Mouse (Mus musculus) adrenal gland, postnatal 25 days (tissue): Measurements from ENCODE around the gene Polr3g. TPM values are rescaled to one million over a fixed set of nuclear protein-coding genes. Genes with fewer than 3 reads are reported as not detected.
"Not testable (repeated sequence)": the region's sequence is repeated elsewhere in the genome, so short reads cannot be mapped to it uniquely, and the experiment has no call there.

Source experiments
- DNase-seq: peaks from one replicate; pipeline ENCODE4 v3.0.0; 2021; ENCODE audit warnings: mixed read lengths
- long read RNA-seq: library from polyadenylated mRNA; stranded (forward); transcript quantifications from one replicate; pipeline ENCODE4 v2.0.0, GENCODE M21; 2021
- total RNA-seq: library from RNA; stranded (reverse); gene quantifications from 2 replicates; pipeline ENCODE4 v1.2.3, GENCODE M21; 2021

Polr3g gene
- 7.5 and 9.2 TPM in 2 replicates for total RNA-seq
- long read RNA-seq, transcript Polr3g-201 (8 exons, 3,054 nt) = major isoform, 7 of 8 reads
- long read RNA-seq, partial matches to known transcripts = 1 of 8 reads
- long read RNA-seq, other reads (novel, unspliced or antisense) = 0 of 8 reads

DNA sequence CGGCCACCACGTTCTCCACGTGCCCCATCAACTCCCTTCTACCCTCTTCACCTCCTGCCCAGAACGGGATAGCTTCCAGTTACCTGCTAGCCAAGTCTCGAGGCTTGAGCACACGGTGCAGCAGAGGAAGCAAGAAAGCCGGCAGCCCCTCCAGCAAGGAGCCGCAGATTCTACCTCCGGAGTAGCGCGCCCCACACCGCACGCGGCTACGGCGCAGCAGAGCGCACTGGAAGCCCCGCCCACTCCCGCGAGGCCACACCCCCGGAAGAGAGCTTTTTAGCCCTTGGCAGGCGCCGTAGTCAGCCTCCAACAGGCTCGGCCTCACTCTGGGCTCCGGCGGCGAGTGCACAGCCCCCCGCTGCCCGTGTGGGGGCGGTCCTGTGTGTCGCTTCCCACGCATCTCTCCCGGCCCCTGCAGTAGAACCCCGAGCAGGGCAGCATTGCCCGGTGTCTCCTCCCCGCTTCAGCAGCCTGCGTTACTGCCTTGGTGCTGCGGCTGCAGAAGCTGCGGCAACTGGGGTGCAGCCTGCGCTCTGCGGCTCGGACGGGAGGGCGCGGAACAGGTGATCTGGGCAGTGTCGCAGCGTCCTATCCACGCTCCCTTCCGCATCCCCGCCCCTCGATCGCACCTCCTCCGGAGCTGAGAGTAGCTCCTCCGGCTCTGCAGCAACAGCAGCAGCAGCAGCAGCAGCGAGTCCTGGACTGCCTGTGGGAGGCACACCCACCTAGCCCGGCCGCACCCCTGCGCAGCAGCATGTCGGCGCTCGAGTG, at the start of gene Polr3g, which contains the start of gene Mblac2:
Polr3g (minus strand) TSS at position 239 of the 771 bp plus-strand sequence.
Mblac2 (plus strand) TSS at position 567 of the 771 bp plus-strand sequence.
- DNase-seq = peak; percentile 96

DNA sequence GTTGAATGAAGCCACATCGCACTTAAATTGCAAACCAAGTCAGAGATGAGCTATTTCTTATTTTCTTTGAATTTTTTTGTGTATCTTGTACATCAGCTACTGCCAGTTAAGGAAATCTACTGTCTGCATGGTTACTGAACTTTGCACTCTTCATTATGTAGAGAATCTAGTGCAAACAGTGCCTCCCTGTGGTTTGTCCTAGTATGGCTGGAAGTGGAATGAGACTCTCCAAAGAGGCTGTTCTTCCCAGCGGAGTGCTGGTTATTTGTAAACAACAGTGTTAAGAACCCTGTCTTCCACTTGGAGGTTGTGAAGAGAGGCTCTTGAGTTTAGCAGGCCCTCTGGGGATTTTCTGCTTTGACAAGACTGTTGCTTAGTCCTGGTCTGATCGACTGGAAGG, 49.6 kb upstream of the Polr3g start:
- peak; percentile 46 for DNase-seq

DNA sequence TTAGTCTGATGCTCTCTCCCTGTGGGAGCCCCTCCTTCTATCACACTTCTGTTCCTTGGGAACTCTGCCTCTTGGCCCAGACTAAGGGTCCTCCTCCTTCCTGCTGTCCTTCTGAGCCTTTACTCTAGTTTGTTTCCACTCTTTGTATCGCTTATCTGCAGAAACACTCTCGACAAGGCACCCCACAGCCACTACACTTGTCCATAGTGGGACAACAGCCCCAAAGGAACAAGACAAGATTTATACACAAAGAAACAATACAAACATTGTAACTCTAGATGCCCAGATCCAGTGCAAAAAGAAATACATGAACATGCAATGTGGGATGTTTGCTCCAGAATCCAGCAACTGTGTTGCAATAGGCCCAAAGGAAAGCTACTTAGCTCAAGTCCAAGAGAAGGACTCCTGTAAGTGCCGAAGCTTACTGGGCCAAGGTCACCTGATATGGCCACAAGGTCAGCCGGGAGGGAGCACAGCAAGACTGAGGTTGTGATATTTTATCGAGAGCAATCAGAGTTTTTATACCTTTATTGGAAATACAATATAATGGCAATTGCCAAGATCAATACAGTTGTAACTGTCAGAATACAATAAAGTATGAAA, 46.3 kb upstream of the Polr3g start:
- peak; percentile 23 for DNase-seq

DNA sequence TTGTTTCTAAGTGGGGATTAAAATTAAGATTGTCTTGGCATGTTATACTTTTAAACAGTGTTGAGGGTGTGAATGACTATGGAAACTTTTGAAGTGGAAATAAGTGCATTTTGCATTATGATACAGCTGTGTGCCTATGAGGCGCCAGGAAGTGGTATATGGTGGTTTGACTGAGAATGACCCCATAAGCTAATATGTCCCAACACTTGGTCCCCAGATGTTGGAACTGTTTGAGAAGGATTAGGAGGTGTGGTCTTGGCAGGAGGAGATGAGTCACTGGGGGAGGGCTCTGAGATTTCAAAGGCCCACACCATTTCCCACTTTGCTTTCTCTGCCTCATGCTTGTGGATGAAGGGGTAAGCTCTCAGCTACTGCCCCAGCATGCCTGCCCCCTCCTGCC, 44.5 kb upstream of the Polr3g start:
- DNase-seq = no peak

DNA sequence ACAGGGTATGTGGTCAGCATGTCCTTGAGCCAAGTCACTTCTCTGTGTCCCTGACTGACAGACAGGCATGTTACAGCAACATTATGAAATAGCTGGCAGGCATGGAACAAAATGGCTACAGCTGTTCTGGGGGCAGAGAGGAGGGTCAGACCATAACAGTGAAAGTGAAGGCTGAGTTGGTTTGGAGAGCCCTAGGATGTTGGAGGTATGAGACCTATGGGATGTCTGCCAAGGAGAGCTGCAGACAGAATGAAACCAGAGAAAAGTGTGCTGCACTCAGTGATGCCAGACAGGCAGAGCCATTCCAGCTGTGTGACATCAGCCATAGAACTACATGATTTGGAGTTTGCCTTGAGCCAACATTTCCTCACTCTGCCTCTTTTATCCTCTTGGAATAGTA, 44.1 kb upstream of the Polr3g start:
- DNase-seq = no peak

DNA sequence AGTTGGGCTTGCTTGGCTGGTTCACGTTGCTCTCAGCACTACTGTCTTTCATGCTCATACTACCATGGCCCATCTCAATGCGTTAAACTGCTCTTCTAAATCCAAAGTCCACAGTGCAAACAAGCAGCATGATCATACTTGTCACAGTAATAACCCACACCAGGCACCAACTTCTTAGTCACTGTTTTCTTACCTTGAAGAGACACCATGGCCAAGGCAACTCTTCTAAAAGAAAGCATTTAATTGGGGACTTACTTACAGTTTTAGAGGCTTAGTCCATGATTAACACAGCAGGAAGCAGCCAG, 33.2 kb upstream of the Polr3g start:
- no peak for DNase-seq

DNA sequence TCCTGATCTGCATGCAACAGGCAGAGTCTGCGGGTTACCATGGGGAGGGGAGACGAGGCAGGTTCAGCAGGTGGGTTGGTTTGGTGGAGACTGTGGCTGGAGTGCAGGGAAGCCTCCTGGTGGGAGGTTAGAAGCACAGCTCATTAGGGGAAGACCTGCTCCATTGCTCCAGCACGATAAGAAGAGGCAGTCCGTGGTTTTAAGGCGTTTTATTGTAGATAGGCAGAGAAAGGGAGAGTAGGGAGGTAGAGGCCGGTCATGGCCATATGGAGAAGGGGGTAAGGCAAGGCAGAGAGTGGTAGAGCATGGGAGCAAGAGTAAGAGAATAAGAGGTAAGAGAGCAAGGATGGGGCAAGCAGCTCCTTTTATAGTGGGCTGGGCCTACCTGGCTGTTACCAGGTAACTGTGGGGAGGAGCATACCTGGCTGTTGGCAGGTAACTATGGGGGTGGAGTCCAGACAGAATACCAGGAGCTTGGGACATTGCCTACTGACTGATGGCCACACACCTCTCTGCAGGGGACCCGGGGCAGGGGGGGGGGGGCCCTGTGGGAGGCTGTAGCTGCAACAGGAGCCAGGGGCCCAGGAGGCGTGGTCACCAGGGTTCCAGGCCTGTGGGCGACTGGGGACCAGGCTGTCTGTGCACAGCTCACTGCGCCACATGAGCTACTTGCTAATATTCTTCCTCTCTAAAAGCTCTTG, 32.7 kb upstream of the Polr3g start:
- no peak for DNase-seq

DNA sequence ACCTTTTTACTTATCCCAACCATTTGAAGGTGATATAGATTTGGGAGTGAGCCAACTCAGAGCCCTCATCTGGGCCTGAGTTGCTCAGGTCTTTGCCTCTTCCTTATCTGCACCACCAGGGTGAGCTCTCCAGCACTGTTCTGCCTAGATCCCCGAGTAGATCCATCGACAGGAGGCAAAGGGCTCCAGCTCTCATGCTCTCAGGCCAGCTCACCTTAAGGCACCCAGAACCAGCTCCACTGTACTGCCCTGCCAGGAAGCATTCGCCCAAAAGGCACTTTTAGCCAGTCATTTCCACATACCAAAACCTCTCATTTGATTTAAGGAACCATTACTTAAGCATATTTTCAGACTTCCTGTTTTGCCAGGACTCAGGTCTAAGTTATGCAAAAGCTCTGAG, 30.1 kb upstream of the Polr3g start:
- no peak for DNase-seq

DNA sequence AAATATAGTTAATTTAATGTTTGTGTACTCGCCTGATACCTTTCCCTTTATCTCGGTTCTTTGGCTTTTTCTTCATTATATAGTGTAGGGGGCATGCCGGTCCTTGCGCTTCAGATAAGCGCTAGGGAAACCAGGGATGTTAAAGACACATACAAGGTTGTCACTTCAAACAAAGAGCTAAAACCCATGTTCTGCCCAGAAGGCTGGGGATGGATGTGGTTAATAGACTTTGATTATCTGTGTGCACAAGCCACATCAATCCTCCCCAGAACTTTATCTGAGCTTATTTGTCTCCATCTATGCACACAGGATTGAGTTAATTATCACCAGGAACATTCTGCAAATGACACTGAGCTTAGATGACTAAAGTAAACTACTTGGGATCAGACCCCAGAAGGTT, 25.8 kb upstream of the Polr3g start:
- no peak for DNase-seq

DNA sequence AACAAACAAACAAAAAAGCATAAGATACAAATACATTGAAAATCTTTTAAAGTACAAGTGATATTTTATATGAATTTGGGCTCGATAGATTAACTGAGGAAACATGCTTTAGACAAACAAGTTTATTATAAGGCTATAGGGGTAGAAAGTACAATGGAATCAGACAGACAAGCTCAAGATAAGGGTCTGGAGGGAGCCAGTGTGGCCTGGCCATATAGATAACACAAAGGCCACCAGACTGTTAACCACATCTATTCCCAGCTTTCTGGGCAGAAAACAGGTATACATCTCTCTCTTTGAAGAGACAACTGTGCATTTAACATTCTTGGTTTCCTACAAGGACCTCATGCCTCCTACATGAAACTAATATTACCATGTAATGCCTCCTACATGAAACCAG, 19.5 kb upstream of the Polr3g start:
- DNase-seq = no peak

DNA sequence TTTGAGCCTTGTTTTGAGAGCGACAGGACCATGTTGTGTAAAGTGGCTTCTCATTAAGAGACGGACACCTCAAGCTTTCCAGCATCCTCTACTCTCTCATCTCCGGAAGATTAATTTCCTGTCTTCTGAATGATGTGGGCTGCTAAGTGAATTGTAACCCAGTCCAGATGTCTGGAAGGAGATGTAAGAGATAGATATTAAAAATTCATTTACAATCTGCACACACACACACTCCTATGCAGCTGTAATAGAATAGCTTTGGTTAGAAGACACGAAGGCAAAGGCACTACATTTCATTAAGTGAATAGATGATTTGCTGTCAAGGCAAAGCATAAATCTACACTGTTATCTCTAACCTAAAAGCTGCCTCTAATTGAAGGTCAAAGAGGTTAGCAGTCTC, 18.3 kb upstream of the Polr3g start:
- DNase-seq = no peak

DNA sequence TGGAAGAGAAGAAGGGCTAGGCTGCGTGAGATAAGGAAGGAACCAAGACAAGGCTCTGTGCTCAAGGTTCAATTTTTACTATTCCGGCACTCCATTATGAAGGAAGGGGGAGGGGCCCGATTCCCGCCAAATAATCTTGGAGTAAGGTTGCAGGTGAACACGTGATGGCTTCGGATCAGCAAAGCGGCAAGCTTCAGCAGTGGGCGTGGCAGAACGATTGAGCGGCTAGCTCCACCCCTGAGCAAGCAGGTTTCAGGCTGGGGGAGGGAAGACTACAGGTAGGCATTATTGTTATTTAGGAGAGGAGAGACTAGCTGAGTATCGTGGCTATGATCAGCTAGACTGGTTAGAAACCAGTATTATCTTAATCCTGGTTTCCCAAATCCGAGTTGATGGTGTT, 17.3 kb upstream of the Polr3g start:
- DNase-seq = not testable (repeated sequence)

DNA sequence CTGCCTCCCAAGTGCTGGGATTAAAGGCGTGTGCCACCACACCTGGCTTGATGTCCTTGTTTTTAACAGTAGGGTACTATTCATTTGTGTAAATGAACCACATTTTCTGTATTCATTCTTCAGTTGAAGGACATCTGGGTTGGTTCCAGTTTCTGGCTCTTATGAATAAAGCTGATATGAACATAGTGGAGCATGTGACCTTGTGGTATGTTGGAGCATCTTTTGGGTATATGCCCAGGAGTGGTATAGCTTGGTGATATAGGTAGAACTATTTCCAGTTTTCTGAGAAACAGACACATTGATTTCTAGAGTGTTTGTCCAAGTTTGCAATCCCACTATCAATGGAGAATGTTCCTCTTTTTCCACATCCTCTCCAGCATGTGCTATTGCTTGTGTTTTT, 3.1 kb upstream of the Polr3g start:
- DNase-seq = no peak

DNA sequence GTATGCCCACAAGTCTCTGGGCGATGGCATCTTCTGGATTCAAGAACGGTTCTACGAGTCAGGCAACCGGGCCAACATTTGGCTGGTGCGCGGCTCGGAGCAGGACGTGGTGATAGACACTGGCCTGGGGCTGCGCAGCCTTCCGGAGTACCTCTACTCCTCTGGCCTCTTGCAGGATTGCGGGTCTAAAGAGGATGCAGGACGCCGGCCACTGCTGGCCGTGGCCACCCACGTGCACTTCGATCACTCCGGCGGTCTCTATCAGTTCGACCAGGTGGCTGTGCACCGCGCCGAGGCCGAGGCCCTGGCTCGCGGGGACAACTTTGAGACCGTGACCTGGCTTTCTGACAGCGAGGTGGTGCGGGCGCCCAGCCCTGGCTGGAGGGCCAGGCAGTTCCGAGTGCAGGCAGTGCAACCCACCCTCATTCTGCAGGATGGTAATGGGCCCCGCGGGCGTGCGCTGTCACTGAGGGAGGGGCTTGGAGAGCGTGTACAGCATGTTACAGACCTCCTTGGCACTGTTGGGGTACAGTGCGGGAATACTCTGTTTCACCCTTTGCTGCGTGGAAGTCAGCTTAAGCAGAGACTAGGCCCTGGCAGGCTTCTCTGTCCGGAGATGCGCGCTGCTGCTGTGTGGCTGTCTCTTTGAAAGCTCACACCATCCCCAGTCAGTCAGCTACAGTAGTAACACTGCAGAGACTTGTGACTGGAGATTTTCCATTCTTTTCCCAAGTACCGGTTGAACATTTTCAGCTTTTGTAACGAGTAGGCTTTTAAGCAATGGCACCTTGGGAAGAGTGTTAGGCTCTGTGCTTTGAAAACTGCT, 946 bp upstream of the Polr3g start:
- DNase-seq = peak; percentile 37

DNA sequence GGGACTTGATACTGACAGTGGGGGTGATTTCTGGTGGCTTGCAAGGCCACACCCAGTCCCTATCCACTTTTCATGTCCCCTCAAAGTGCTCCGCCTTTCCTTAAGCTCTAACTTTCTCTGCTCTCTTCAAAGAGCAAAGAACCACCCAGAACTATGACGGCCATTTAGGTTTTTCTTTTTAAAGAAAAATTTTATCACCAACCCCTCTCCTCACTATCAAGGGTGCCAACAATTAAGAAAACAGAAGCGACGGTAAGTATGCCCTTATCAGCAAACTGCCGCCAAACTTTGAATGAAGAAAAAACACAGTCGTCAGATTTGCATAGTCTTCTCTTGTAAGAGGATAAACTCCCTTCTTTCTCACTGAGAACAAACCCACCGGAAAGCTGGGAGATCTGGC, 547 bp downstream of the Polr3g start:
- DNase-seq = no peak

DNA sequence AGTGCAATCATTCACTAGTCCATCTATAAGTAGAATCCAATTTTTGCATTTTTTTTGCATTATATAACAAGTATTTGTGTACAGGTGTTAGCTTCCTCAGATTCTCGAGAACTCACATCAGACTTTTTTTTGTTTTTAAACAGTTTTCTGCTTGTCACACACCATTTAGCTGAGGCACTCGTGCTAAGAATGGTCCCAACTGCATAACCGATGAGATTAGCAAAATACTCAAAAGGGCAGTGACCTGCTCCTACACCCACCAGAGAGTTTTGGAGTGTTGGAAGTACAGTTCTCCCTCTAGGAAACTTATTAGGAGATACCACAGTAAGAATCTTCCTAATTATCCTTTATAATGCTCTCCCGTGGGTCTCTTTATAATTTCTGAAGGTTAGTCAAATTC, 1.0 kb downstream of the Polr3g start:
- DNase-seq = no peak

DNA sequence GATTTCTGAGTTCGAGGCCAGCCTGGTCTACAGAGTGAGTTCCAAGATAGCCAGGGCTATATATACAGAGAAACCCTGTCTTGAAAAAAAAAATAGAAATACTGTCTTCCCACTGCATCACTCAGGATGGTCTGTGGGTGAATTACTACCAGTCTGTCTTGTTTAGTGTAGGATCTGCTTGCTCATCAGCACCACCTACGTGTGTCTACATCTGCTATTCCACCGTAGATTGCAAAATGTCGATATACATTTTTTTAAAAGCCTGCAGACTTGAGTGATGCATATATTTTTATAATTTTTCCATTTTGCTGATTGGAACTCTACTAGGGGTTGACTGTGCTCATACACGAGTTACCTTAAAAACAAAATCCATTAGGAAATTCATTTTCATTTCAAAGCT, 4.5 kb downstream of the Polr3g start:
- DNase-seq = no peak

DNA sequence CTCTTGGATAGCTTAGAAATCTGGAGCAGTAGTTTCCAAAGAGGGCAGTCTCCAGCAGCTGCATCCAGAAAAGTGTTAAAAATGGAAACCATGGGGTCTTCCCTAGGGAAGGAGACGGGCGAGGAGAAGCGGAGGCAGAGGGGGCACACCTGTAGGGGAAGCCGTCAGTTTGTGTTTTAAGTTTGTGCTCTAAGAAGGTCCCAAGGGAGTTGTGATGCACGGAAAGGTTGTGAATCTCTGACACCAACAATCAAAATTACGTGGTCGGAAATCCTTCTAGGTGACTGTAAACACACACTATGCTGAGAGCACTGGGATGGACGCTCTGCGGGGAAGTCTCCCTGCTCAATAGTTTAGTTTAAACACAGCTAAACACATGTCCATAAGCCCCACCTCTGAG, 7.2 kb downstream of the Polr3g start:
- no peak for DNase-seq

DNA sequence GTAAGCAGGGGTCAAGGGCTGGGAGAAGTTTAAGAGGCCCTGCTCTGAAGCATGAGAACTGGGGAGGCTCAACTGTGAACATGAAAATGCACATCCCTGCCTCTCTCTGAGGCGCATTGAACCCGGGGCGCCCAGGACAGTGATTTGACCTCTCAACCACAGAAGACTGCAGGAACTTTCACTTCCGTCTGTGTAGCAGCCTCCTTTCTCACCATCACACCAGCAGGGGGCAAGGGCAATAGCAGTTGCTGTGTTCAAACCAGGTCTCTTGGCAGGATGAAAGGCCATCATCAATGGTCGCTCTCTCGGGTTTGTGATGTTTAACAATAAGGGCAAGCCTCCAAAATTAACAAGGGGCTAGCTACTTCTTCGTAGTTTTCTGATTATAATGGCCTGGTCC, 7.7 kb downstream of the Polr3g start:
- no peak for DNase-seq

DNA sequence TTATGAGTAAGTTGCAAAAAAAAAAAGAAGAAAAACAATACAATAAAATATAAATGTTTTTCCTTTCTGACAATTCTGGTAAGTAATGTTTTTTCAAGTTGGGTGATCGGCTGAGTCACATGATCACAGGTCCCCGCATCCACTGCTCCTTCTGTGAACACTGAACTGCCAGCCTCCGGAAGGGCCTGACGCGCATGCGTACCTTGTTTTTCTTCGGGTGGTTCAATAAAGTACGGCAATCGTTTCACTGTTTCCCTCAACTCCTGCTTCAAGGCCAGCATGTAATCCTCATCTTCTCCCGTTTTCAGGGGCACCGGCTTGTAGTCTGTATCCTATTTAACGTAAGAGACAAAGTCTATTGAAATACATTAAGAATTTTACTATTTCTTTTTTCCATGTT, 16.4 kb downstream of the Polr3g start:
- no peak for DNase-seq

DNA sequence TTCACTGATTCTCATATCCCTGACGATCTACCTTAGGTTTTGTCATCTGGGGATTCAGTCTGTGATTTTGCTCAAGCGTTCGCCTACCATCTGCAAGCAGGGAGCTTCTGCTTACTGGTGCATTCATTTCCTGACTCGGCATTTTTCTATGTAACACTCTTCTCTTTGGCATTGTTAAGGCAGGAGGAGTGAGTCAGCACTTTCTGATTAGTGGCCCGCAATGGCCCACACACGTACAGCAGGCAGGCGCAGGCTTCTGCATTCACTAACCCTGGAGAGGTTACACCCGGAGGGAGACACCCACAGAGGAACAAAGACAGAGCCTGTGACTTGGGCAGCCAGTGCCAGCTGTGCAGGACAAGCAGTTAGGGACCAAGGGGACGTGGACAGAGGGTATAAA, 19.2 kb downstream of the Polr3g start:
- DNase-seq = no peak

DNA sequence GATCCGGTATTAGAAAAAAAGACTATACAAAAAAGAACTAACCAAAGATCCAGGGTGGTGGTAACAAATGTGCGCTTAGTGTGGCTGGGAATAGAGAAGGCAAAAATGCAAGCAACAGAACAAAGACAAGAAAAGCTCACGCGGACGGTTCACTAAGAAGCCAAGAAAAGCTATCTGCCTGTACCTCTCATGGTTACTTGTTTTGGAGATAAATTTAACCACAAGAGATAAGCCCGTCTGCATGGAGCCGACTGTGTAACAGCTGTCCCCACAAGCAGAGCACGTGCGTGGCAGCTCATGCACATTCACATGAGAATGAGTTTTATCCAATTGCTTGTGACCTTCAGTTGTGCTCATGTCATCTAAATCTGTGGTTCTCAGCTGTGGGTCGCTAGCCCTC, 20.3 kb downstream of the Polr3g start:
- DNase-seq = no peak

DNA sequence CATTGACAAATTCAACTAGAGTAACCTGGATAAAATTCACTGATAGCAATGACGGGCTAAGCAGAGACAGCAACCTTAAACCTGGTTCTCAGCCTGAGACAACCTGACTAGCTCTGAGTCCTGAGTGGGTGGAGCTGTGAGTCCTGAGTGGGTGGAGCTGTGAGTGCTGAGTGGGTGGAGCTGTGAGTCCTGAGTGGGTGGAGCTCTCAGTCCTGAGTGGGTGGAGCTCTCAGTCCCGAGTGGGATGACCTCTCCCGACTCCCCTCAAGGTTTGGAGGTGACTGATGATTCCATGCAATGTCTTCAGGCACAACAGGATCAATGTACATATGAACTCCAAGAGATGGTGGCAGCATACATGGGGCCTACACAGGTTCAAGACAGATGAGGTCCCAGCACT, 21.2 kb downstream of the Polr3g start:
- DNase-seq = no peak
